Mouse (Mus musculus) kidney, embryonic 14.5 days (tissue): ENCODE measurements around the gene Rrp15. TPM values are rescaled to one million over a fixed set of nuclear protein-coding genes. Genes with fewer than 3 reads are reported as not detected.

ENCODE experiments used
- ATAC-seq: fragments of 200-750 bp; cut with Nextera tagmentation; 2 replicates; pipeline ENCODE4 v1.8.0; 2017; ENCODE audit warnings: moderate number of reproducible peaks, mild to moderate bottlenecking, moderate TSS enrichment, moderate library complexity; ENCODE audit not compliant: low FRiP score, low TSS enrichment
- H3K27ac ChIP-seq: fragments of 300-500 bp; sonication (generic); 2 replicates; pipeline ENCODE4 v1.5.1; 2014; ENCODE audit warnings: low read depth, mild to moderate bottlenecking, low read length, moderate library complexity, mixed read lengths
- H3K27me3 ChIP-seq: fragments of 300-500 bp; sonication (generic); 2 replicates; pipeline ENCODE4 v1.6.1; 2014; ENCODE audit warnings: mild to moderate bottlenecking, low read length; ENCODE audit not compliant: control insufficient read depth, insufficient read depth
- H3K36me3 ChIP-seq: fragments of 300-500 bp; sonication (generic); 2 replicates; pipeline ENCODE4 v1.6.1; 2014; ENCODE audit warnings: low read length, mixed read lengths; ENCODE audit not compliant: control insufficient read depth, insufficient read depth
- H3K4me1 ChIP-seq: fragments of 300-500 bp; sonication (generic); 2 replicates; pipeline ENCODE4 v1.6.1; 2014; ENCODE audit warnings: low read length, mixed read lengths; ENCODE audit not compliant: control insufficient read depth, insufficient read depth
- H3K4me2 ChIP-seq: fragments of 300-500 bp; sonication (generic); replicated peaks from 2 replicates; pipeline ENCODE4 v1.6.1; 2014; ENCODE audit warnings: low read depth, mild to moderate bottlenecking, low read length
- H3K4me3 ChIP-seq: fragments of 300-500 bp; sonication (generic); 2 replicates; pipeline ENCODE4 v1.5.1; 2014; ENCODE audit warnings: mild to moderate bottlenecking, low read length
- H3K9ac ChIP-seq: fragments of 300-500 bp; sonication (generic); 2 replicates; pipeline ENCODE4 v1.6.1; 2014; ENCODE audit warnings: low read depth, mild to moderate bottlenecking, low read length, moderate library complexity
- H3K9me3 ChIP-seq: fragments of 300-500 bp; sonication (generic); 2 replicates; pipeline ENCODE4 v1.6.1; 2016; ENCODE audit warnings: low read length; ENCODE audit not compliant: control insufficient read depth
- WGBS: fragments of 180-500 bp; shearing (Covaris S2); extraction: QIAGEN DNeasy Blood & Tissue Kit; methylation state at CpG from one replicate; pipeline ENCODE4 v1.1.7; 2014; 5-methylcytosine and 5-hydroxymethylcytosine counted together
- polyA plus RNA-seq: library from polyadenylated mRNA; unstranded; fragments of >200 nt; fragmentation: Nextera tagmentation; extraction: Ambion mirVana; gene quantifications from 2 replicates; pipeline ENCODE4 v1.2.1, GENCODE M21; 2014

The Rrp15 gene
- polyA plus RNA-seq, 1 experiment from 2014 or later, result 86.7 TPM

DNA sequence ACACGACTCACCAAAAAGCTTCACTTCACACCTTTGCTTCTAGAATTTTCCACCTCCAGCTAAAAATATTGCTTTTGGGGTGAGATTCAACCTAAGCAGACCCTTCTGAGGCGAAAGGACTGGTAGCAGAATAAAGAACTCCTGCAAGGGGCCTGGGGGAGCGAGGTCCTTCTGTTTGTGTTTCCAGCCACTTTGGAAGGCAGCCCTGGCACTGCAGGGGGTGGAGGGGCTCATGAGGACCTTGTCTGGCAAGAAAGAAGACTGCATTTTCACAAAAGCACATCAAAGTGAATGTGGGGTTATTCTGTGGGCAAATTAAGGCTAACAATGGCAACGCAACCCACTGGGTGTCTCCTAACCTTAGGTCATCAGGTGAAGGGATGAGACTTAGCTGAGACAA lies 76.0 kb downstream of the Rrp15 start:
- Histone ChIP-seq H3K4me2 (no peak overlapping the region), H3K9me3 (no peaks in the 10 kb centered on the region), H3K4me1 (no peaks in the 10 kb centered on the region), H3K27me3 (no peaks in the 10 kb centered on the region), H3K9ac (no peak overlapping the region), H3K36me3 (no peaks in the 10 kb centered on the region), H3K27ac (no peak overlapping the region), H3K4me3 (no peak overlapping the region)
- WGBS, result 77% methylated on average over 4 of the region's 4 CpGs
- ATAC-seq, result no peak

Other genes with a start within 250 kb of the Rrp15 start
- 13.6 and 15.4 TPM in 2 replicates for gene Tgfb2, start 43.4 kb downstream of the Rrp15 start, polyA plus RNA-seq
- not detected in 2 replicates for gene D1Pas1, start 218.1 kb upstream of the Rrp15 start, polyA plus RNA-seq